14 mouse cellular contexts compared by ENCODE assay signal in genomic region chr1:54729316-54729715, GRCm38 (mm10).
A peak's percentile ranks its signal among the peaks of the same experiment; 100 is the strongest.
DNase-seq lines count a peak whose midpoint lies in the region; ATAC-seq and TF ChIP-seq lines count a peak whose summit lies in the region.
"Had no signal": no experiment of that assay in that cellular context is flagged by ENCODE, and none has a peak within 500 bp of the region (broad histone marks: within the 10 kb centered on the region; RNA-seq: fewer than 3 reads in every experiment).

No protein-coding gene starts in this region.

- whole genome bisulfite sequencing in lung, postnatal 0 days = 59% methylated on average over 5 of the region's 5 CpGs

- no peak overlapping the region for H3K4me3 ChIP-seq in lung, postnatal 0 days (ENCODE audit: low read depth, low read length)
- H3K4me3 ChIP-seq: forebrain, embryonic 15.5 days; midbrain, embryonic 12.5 days had no signal

- no peak overlapping the region for H3K4me2 ChIP-seq in lung, postnatal 0 days (replicated peaks; ENCODE audit: low read depth, low read length)
- H3K4me2 ChIP-seq: forebrain, embryonic 15.5 days; midbrain, embryonic 12.5 days had no signal

- ATAC-seq in lung, postnatal 0 days = peak; percentile 82
- ATAC-seq: forebrain, embryonic 15.5 days had no signal

- DNase-seq in adrenal gland, adult 2 months = peak; percentile 23
- DNase-seq in adrenal gland, postnatal 25 days = no peak
- DNase-seq in Muller cell, postnatal 12 days (ENCODE audit: inconsistent ontology term) = peak; percentile 51
- peak; percentile 24 for DNase-seq in gastrocnemius, postnatal 14 days
- peak; percentile 90 for DNase-seq in lung, postnatal 0 days (ENCODE audit: low spot score)
- no peak for DNase-seq in ovary, postnatal 10 days (ENCODE audit: low spot score)
- DNase-seq in ovary, postnatal 14 days (ENCODE audit: low spot score) = no peak
- DNase-seq in thymus, postnatal 10 days (ENCODE audit: low spot score in 2 of 2) = no peak
- DNase-seq: cerebellum, adult 11-12 months; kidney, postnatal 10 days; layer of hippocampus, postnatal 36 days; right cerebral cortex, postnatal 25 days had no signal

- H3K36me3 ChIP-seq in lung, postnatal 0 days (ENCODE audit: insufficient read depth, low read length) = peaks cover 15% of the 10 kb centered on the region; the same call in 1 of the 2 replicates
- H3K36me3 ChIP-seq: midbrain, embryonic 12.5 days had no signal

- TF ChIP-seq EP300 in lung, postnatal 0 days (IDR thresholded peaks at IDR 0.05) = peak; percentile 49; the same call in 1 of the 2 replicates

- no peaks in the 10 kb centered on the region for H3K27me3 ChIP-seq in lung, postnatal 0 days (replicated peaks; ENCODE audit: insufficient read depth, low read length)
- H3K27me3 ChIP-seq: forebrain, embryonic 15.5 days; midbrain, embryonic 12.5 days had no signal

- no peak for TF ChIP-seq CTCF in lung, postnatal 0 days (IDR thresholded peaks at IDR 0.05)

- no peak overlapping the region for H3K27ac ChIP-seq in lung, postnatal 0 days (ENCODE audit: low read length)
- H3K27ac ChIP-seq: forebrain, embryonic 15.5 days; midbrain, embryonic 12.5 days had no signal

- intact Hi-C loops in gastrocnemius, postnatal 14 days (cut with DNase I; ENCODE audit: low total_unique reads) = no loop called here

- no peaks in the 10 kb centered on the region for H3K4me1 ChIP-seq in lung, postnatal 0 days (ENCODE audit: insufficient read depth, low read depth, low read length)
- H3K4me1 ChIP-seq: midbrain, embryonic 12.5 days had no signal

- H3K9me3 ChIP-seq in lung, postnatal 0 days (ENCODE audit: low read length) = no peaks in the 10 kb centered on the region
- H3K9me3 ChIP-seq: forebrain, embryonic 15.5 days; midbrain, embryonic 12.5 days had no signal

- H3K9ac ChIP-seq in lung, postnatal 0 days (replicated peaks; ENCODE audit: low read depth) = no peak overlapping the region
- H3K9ac ChIP-seq: forebrain, embryonic 15.5 days; midbrain, embryonic 12.5 days had no signal

Comparison
In these comparisons a context has a peak if more than half of its experiments do, and no peak if none do; other contexts are left out.
1. DNase-seq: peak in adrenal gland, adult 2 months (single experiment), Muller cell, postnatal 12 days (single experiment), gastrocnemius, postnatal 14 days (single experiment) and lung, postnatal 0 days (single experiment); none in adrenal gland, postnatal 25 days (single experiment), ovary, postnatal 10 days (single experiment), ovary, postnatal 14 days (single experiment) and thymus, postnatal 10 days (0 of 2).